Mouse (Mus musculus): ENCODE results near the gene Dusp23.

GRCm38 (mm10) chr1:172637801-172638200 lies 5.0 kb upstream of the Dusp23 start:
- TF ChIP-seq GATA1 (IDR thresholded peaks at IDR 0.05; ENCODE audit: borderline replicate concordance, low read length) (no peak), FLI1 (IDR thresholded peaks at IDR 0.05; ENCODE audit: low read length) (no peak)
